Mouse (Mus musculus) limb, embryonic 12.5 days (tissue): ENCODE results near the gene Cacna1f. TPM values are rescaled to one million over a fixed set of nuclear protein-coding genes. Genes with fewer than 3 reads are reported as not detected.

Source experiments
- ATAC-seq: fragments of 200-750 bp; cut with Nextera tagmentation; 2 replicates; pipeline ENCODE4 v1.8.0; 2017; ENCODE audit warnings: low read depth, moderate TSS enrichment; ENCODE audit not compliant: insufficient number of reproducible peaks, insufficient read depth, low FRiP score, low TSS enrichment
- H3K27ac ChIP-seq: fragments of 300-500 bp; sonication (generic); 2 replicates; pipeline ENCODE4 v1.5.1; 2016; ENCODE audit warnings: mild to moderate bottlenecking, moderate library complexity
- H3K27me3 ChIP-seq: fragments of 300-500 bp; sonication (generic); 2 replicates; pipeline ENCODE4 v1.6.1; 2016; ENCODE audit warnings: mild to moderate bottlenecking, moderate library complexity
- H3K36me3 ChIP-seq: fragments of 300-500 bp; sonication (generic); 2 replicates; pipeline ENCODE4 v1.6.1; 2016; ENCODE audit warnings: mild to moderate bottlenecking, moderate library complexity
- H3K4me1 ChIP-seq: fragments of 300-500 bp; sonication (generic); replicated peaks from 2 replicates; pipeline ENCODE4 v1.6.1; 2016
- H3K4me2 ChIP-seq: fragments of 300-500 bp; sonication (generic); 2 replicates; pipeline ENCODE4 v1.6.1; 2016; ENCODE audit warnings: mild to moderate bottlenecking, moderate library complexity
- H3K4me3 ChIP-seq: fragments of 300-500 bp; sonication (generic); replicated peaks from 2 replicates; pipeline ENCODE4 v1.5.1; 2016; ENCODE audit warnings: mild to moderate bottlenecking
- H3K9ac ChIP-seq: fragments of 300-500 bp; sonication (generic); replicated peaks from 2 replicates; pipeline ENCODE4 v1.6.1; 2016; ENCODE audit warnings: mild to moderate bottlenecking, moderate library complexity
- H3K9me3 ChIP-seq: fragments of 300-500 bp; sonication (generic); 2 replicates; pipeline ENCODE4 v1.6.1; 2016; ENCODE audit warnings: mild to moderate bottlenecking, moderate library complexity
- WGBS: fragments of 180-500 bp; shearing (Covaris S2); methylation state at CpG from one replicate; pipeline ENCODE4 v1.1.7; 2016; 5-methylcytosine and 5-hydroxymethylcytosine counted together
- polyA plus RNA-seq: library from polyadenylated mRNA; unstranded; fragments of >200 nt; fragmentation: Nextera tagmentation; extraction: Ambion mirVana; gene quantifications from 2 replicates; pipeline ENCODE4 v1.2.1, GENCODE M21; 2016

Cacna1f gene
- polyA plus RNA-seq, 1 experiment from 2014 or later: not detected

- Histone ChIP-seq H3K36me3 (no peaks in the 10 kb centered on the region), H3K4me1 (no peaks in the 10 kb centered on the region), H3K4me2 (no peak overlapping the region), H3K9me3 (no peaks in the 10 kb centered on the region), H3K4me3 (no peak overlapping the region), H3K27ac (no peak overlapping the region), H3K27me3 (peaks cover 19% of the 10 kb centered on the region), H3K9ac (no peak overlapping the region)
- WGBS: 74% methylated on average over 3 of the region's 3 CpGs
- no peak for ATAC-seq
Observed at GRCm38 (mm10) chrX:7635101-7635500, 28.2 kb downstream of the Cacna1f start.

GRCm38 (mm10) chrX:7638401-7639091, 31.7 kb downstream of the Cacna1f start, which contains the start of gene Syp:
TSS of gene Syp (plus strand) at chrX:7638471.
- no peaks in the 10 kb centered on the region for H3K36me3 ChIP-seq
- peak; percentile 74 for ATAC-seq
- no peak within 1 kb of the TSS for H3K9ac ChIP-seq
- no peak within 1 kb of the TSS for H3K27ac ChIP-seq
- peaks cover 28% of the 10 kb centered on the region for H3K27me3 ChIP-seq
- H3K4me2 ChIP-seq: peak within 1 kb of the TSS; percentile 48
- 13% methylated on average over 40 of the region's 42 CpGs for WGBS
- no peaks in the 10 kb centered on the region for H3K4me1 ChIP-seq
- H3K4me3 ChIP-seq: peak within 1 kb of the TSS; percentile 28
- no peaks in the 10 kb centered on the region for H3K9me3 ChIP-seq

GRCm38 (mm10) chrX:7639536-7640325, 32.8 kb downstream of the Cacna1f start:
- H3K36me3 ChIP-seq: no peaks in the 10 kb centered on the region
- 26% methylated on average over 13 of the region's 13 CpGs for WGBS
- no peak overlapping the region for H3K27ac ChIP-seq
- H3K4me3 ChIP-seq: no peak overlapping the region
- peaks cover 28% of the 10 kb centered on the region for H3K27me3 ChIP-seq
- ATAC-seq: no peak
- H3K9ac ChIP-seq: no peak overlapping the region
- no peaks in the 10 kb centered on the region for H3K9me3 ChIP-seq
- H3K4me1 ChIP-seq: no peaks in the 10 kb centered on the region
- no peak overlapping the region for H3K4me2 ChIP-seq

- H3K27me3 ChIP-seq: peaks cover 28% of the 10 kb centered on the region
- H3K9ac ChIP-seq: no peak overlapping the region
- no peak for ATAC-seq
- no peak overlapping the region for H3K4me2 ChIP-seq
- no peaks in the 10 kb centered on the region for H3K36me3 ChIP-seq
- 39% methylated on average over 12 of the region's 12 CpGs for WGBS
- H3K27ac ChIP-seq: no peak overlapping the region
- H3K9me3 ChIP-seq: no peaks in the 10 kb centered on the region
- no peak overlapping the region for H3K4me3 ChIP-seq
- no peaks in the 10 kb centered on the region for H3K4me1 ChIP-seq
Observed at GRCm38 (mm10) chrX:7640785-7641184, 33.9 kb downstream of the Cacna1f start.

- no peaks in the 10 kb centered on the region for H3K4me1 ChIP-seq
- ATAC-seq: no peak
- WGBS: 14% methylated on average over 5 of the region's 5 CpGs
Observed at GRCm38 (mm10) chrX:7645349-7645748, 38.5 kb downstream of the Cacna1f start.

GRCm38 (mm10) chrX:7648671-7649304, 41.9 kb downstream of the Cacna1f start:
- H3K36me3 ChIP-seq: no peaks in the 10 kb centered on the region
- peak overlapping the region; percentile 54 for H3K4me2 ChIP-seq
- H3K27me3 ChIP-seq: no peaks in the 10 kb centered on the region
- peak overlapping the region; percentile 67; the same call in 1 of the 2 replicates for H3K27ac ChIP-seq
- peak overlapping the region; percentile 46 for H3K4me3 ChIP-seq
- H3K9me3 ChIP-seq: no peaks in the 10 kb centered on the region
- ATAC-seq: peak; percentile 98
- WGBS: 12% methylated on average over 25 of the region's 25 CpGs
- H3K4me1 ChIP-seq: no peaks in the 10 kb centered on the region
- peak overlapping the region; percentile 71 for H3K9ac ChIP-seq

More at GRCm38 (mm10) chrX:7645349-7645748, 38.5 kb downstream of the Cacna1f start:
- Histone ChIP-seq H3K36me3 (no peaks in the 10 kb centered on the region), H3K4me3 (no peak overlapping the region), H3K27me3 (peaks cover 7% of the 10 kb centered on the region; the same call in 1 of the 2 replicates), H3K9ac (no peak overlapping the region), H3K9me3 (no peaks in the 10 kb centered on the region), H3K4me2 (no peak overlapping the region), H3K27ac (no peak overlapping the region)

GRCm38 (mm10) chrX:7657221-7657639, 50.3 kb downstream of the Cacna1f start, which contains the start of gene Prickle3:
TSS of gene Prickle3 (plus strand) at chrX:7657260.
- 14% methylated on average over 26 of the region's 26 CpGs for WGBS
- H3K4me2 ChIP-seq: peak within 1 kb of the TSS; percentile 59
- H3K4me1 ChIP-seq: peaks cover 12% of the 10 kb centered on the region
- H3K4me3 ChIP-seq: peak within 1 kb of the TSS; percentile 47
- H3K9ac ChIP-seq: peak within 1 kb of the TSS; percentile 56
- H3K27ac ChIP-seq: peak within 1 kb of the TSS; percentile 62
- H3K27me3 ChIP-seq: no peaks in the 10 kb centered on the region
- no peaks in the 10 kb centered on the region for H3K36me3 ChIP-seq
- 0 out of 2 replicates have a peak, but pooled peaks have one; percentile 50 for ATAC-seq
- H3K9me3 ChIP-seq: no peaks in the 10 kb centered on the region

- peak overlapping the region; percentile 62 for H3K27ac ChIP-seq
- peak overlapping the region; percentile 23 for H3K9ac ChIP-seq
- WGBS: 16% methylated on average over 14 of the region's 15 CpGs
Observed at GRCm38 (mm10) chrX:7658031-7658784, 51.3 kb downstream of the Cacna1f start.

GRCm38 (mm10) chrX:7658785-7659589, 52.1 kb downstream of the Cacna1f start:
- H3K27ac ChIP-seq: no peak overlapping the region
- no peak overlapping the region for H3K9ac ChIP-seq
- 52% methylated on average over 11 of the region's 11 CpGs for WGBS
- H3K9me3 ChIP-seq: no peaks in the 10 kb centered on the region
- peak overlapping the region; percentile 59 for H3K4me2 ChIP-seq
- H3K4me1 ChIP-seq: peaks cover 12% of the 10 kb centered on the region
- 0 out of 2 replicates have a peak, but pooled peaks cover 7% of the 10 kb centered on the region for H3K36me3 ChIP-seq
- H3K27me3 ChIP-seq: no peaks in the 10 kb centered on the region
- peak; percentile 40; the same call in 1 of the 2 replicates for ATAC-seq
- H3K4me3 ChIP-seq: peak overlapping the region; percentile 47

More at GRCm38 (mm10) chrX:7658031-7658784, 51.3 kb downstream of the Cacna1f start:
- H3K27me3 ChIP-seq: no peaks in the 10 kb centered on the region
- H3K9me3 ChIP-seq: no peaks in the 10 kb centered on the region
- H3K36me3 ChIP-seq: no peaks in the 10 kb centered on the region
- H3K4me2 ChIP-seq: peak overlapping the region; percentile 59
- ATAC-seq: peak; percentile 60
- peak overlapping the region; percentile 47 for H3K4me3 ChIP-seq
- peaks cover 12% of the 10 kb centered on the region for H3K4me1 ChIP-seq

GRCm38 (mm10) chrX:7661086-7661485, 54.2 kb downstream of the Cacna1f start:
- H3K9ac ChIP-seq: no peak overlapping the region
- no peaks in the 10 kb centered on the region for H3K9me3 ChIP-seq
- no peak overlapping the region for H3K4me2 ChIP-seq
- peaks cover 12% of the 10 kb centered on the region for H3K4me1 ChIP-seq
- no peaks in the 10 kb centered on the region for H3K27me3 ChIP-seq
- 0 out of 2 replicates have a peak, but pooled peaks cover 15% of the 10 kb centered on the region for H3K36me3 ChIP-seq
- 72% methylated on average over 4 of the region's 4 CpGs for WGBS
- ATAC-seq: no peak
- no peak overlapping the region for H3K27ac ChIP-seq
- no peak overlapping the region for H3K4me3 ChIP-seq
